Mouse (Mus musculus) midbrain, embryonic 10.5 days (tissue): Measurements from ENCODE around the gene Nsrp1. TPM values are rescaled to one million over a fixed set of nuclear protein-coding genes. Genes with fewer than 3 reads are reported as not detected.

ENCODE experiments used
- DNase-seq: peaks from one replicate; pipeline ENCODE4 v3.0.0-alpha.2; 2017; ENCODE audit warnings: low spot score
- H3K27ac ChIP-seq: fragments of 300-500 bp; sonication (generic); replicated peaks from 2 replicates; pipeline ENCODE4 v1.5.1; 2016; ENCODE audit warnings: mild to moderate bottlenecking
- H3K27me3 ChIP-seq: fragments of 300-500 bp; sonication (generic); 2 replicates; pipeline ENCODE4 v1.6.1; 2016; ENCODE audit warnings: low read depth, mild to moderate bottlenecking; ENCODE audit not compliant: poor library complexity, severe bottlenecking
- H3K36me3 ChIP-seq: fragments of 300-500 bp; sonication (generic); 2 replicates; pipeline ENCODE4 v1.6.1; 2016; ENCODE audit warnings: mild to moderate bottlenecking, moderate library complexity
- H3K4me1 ChIP-seq: fragments of 300-500 bp; sonication (generic); 2 replicates; pipeline ENCODE4 v1.6.1; 2016
- H3K4me3 ChIP-seq: fragments of 300-500 bp; sonication (generic); 2 replicates; pipeline ENCODE4 v1.5.1; 2016; ENCODE audit warnings: mild to moderate bottlenecking, moderate library complexity
- H3K9me3 ChIP-seq: fragments of 300-500 bp; sonication (generic); replicated peaks from 2 replicates; pipeline ENCODE4 v1.6.1; 2016; ENCODE audit warnings: mild to moderate bottlenecking
- WGBS: fragments of 180-500 bp; shearing (Covaris S2); methylation state at CpG from one replicate; pipeline ENCODE4 v1.1.7; 2016; 5-methylcytosine and 5-hydroxymethylcytosine counted together
- microRNA counts: library from miRNA; unstranded; fragments of <30 nt; microRNA quantifications from one replicate; lab custom pipeline; 2017
- microRNA-seq: library from miRNA; unstranded; fragments of <30 nt; microRNA quantifications from one replicate; pipeline ENCODE4, GENCODE M21; 2017
- polyA plus RNA-seq: library from polyadenylated mRNA; unstranded; fragments of >200 nt; fragmentation: Nextera tagmentation; extraction: Ambion mirVana; gene quantifications from 2 replicates; pipeline ENCODE4 v1.2.1, GENCODE M21; 2016

Gene Nsrp1
- polyA plus RNA-seq, 1 experiment from 2014 or later = 52.4 TPM

GRCm38 (mm10) chr11:76997916-76998704 is 80.1 kb downstream of the Nsrp1 start, which contains the start of gene Slc6a4:
Gene Slc6a4, plus strand, starts transcription at chr11:76998603.
- Histone ChIP-seq H3K9me3 (no peaks in the 10 kb centered on the region), H3K4me1 (peaks cover 40% of the 10 kb centered on the region), H3K36me3 (no peaks in the 10 kb centered on the region), H3K27ac (peak within 1 kb of the TSS; percentile 6; the same call in 1 of the 2 replicates), H3K27me3 (peaks cover 79% of the 10 kb centered on the region), H3K4me3 (peak within 1 kb of the TSS; percentile 58)
- DNase-seq = peak; percentile 60
- under 1% methylated on average over 52 of the region's 52 CpGs for WGBS

GRCm38 (mm10) chr11:76997305-76997704 is 80.9 kb downstream of the Nsrp1 start:
- H3K27ac ChIP-seq = no peak overlapping the region; the same call in 1 of the 2 replicates
- H3K4me1 ChIP-seq = peaks cover 45% of the 10 kb centered on the region
- peak; percentile 87 for DNase-seq
- no peaks in the 10 kb centered on the region for H3K36me3 ChIP-seq
- H3K4me3 ChIP-seq = peak overlapping the region; percentile 58
- under 1% methylated on average over 21 of the region's 21 CpGs for WGBS
- H3K27me3 ChIP-seq = peaks cover 71% of the 10 kb centered on the region
- no peaks in the 10 kb centered on the region for H3K9me3 ChIP-seq

GRCm38 (mm10) chr11:76995966-76996672 is 82.1 kb downstream of the Nsrp1 start:
- 71% methylated on average over 20 of the region's 20 CpGs for WGBS
- H3K27me3 ChIP-seq = peaks cover 60% of the 10 kb centered on the region
- H3K27ac ChIP-seq = no peak overlapping the region

More at GRCm38 (mm10) chr11:76995966-76996672, 82.1 kb downstream of the Nsrp1 start:
- H3K4me1 ChIP-seq = peaks cover 45% of the 10 kb centered on the region
- no peaks in the 10 kb centered on the region for H3K36me3 ChIP-seq
- peak; percentile 16 for DNase-seq
- H3K9me3 ChIP-seq = no peaks in the 10 kb centered on the region
- H3K4me3 ChIP-seq = no peak overlapping the region

MicroRNAs within 50 kb of the gene (microRNA counts, 519-probe panel; counts per million panel counts)
- microRNA mmu-miR-423-3p (lab: Ali Mortazavi, UCI) (5,902 counts per million, percentile 45 among the panel's probes with 10 or more counts), microRNA mmu-miR-423-5p (lab: Ali Mortazavi, UCI) (2,974 counts per million, percentile 12 among the panel's probes with 10 or more counts)

Small RNA genes within 50 kb of the gene (microRNA-seq; reads per million reads assigned to microRNA genes)
- 9,843 reads per million, percentile 95 among the genes with 10 or more reads in this experiment for gene Mir423

Other genes with a start within 250 kb of the Nsrp1 start
- 7.6 and 9.2 TPM in 2 replicates for gene Cpd, start 231.4 kb downstream of the Nsrp1 start, polyA plus RNA-seq
- gene Tmigd1, start 176.3 kb downstream of the Nsrp1 start, polyA plus RNA-seq = 0.09 TPM in 1 of 2 replicates, not detected in the other
- 205 and 212 TPM in 2 replicates for gene Blmh, start 153.6 kb downstream of the Nsrp1 start, polyA plus RNA-seq
- gene Slc6a4, start 79.8 kb downstream of the Nsrp1 start, polyA plus RNA-seq = 0.44 and 0.45 TPM in 2 replicates
- gene Efcab5, start 110.5 kb upstream of the Nsrp1 start, polyA plus RNA-seq = 0.11 and 0.36 TPM in 2 replicates
- gene Ssh2, start 137.9 kb upstream of the Nsrp1 start, polyA plus RNA-seq = 7.7 and 11.0 TPM in 2 replicates